Mouse (Mus musculus) spleen, postnatal 4 days (tissue): ENCODE results near the gene Qdpr.
"Not testable (repeated sequence)": the region's sequence is repeated elsewhere in the genome, so short reads cannot be mapped to it uniquely, and the experiment has no call there.

ENCODE experiments used
- DNase-seq, 2 experiments: peaks; one replicate each; pipeline ENCODE4 v3.0.0; 2022; ENCODE audit warnings: low spot score in 2 of 2

The Qdpr gene

DNA sequence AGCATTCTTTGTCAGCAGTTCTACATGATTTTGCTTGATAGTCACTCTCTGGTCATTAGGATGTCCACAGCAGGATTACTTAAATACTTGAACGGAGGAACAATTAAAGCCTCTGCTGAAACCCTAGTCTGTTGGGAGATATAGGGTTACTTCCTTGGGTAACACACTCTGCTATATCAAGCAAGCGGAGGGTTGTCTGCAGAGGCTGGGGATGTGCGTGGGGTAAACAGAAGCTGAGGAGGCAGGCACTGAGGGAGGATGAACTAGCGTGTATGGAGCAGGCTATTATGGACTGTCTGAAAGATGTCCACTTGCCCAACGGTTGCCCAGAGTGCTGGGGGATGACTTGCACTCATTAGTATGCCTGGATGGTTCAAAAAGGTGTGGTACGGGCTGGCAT is 3.4 kb upstream of the Qdpr start, which contains the start of gene Clrn2:
TSS of gene Clrn2 (plus strand) at position 301 of the 400 bp plus-strand sequence.
- no peak for DNase-seq

DNA sequence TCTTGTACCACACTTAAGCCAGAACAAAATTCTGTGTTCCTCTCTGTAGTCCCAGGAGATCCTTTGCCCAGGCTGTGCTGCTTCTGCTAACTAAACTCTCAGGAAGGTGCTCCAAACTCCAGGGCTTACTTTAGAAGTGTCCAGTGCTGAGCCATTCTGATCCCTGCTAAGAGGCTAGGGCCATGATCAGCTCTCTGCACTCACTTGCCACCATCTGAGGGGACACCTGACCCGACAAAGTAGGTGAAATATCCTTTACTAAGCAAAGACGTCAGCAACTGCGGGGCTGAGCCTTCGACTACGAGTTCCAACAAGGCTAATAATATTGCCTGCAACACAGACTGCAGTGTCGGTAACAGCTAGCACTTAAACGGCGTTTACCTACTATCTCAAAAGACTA is 830 bp downstream of the Qdpr start:
- no peak for DNase-seq

DNA sequence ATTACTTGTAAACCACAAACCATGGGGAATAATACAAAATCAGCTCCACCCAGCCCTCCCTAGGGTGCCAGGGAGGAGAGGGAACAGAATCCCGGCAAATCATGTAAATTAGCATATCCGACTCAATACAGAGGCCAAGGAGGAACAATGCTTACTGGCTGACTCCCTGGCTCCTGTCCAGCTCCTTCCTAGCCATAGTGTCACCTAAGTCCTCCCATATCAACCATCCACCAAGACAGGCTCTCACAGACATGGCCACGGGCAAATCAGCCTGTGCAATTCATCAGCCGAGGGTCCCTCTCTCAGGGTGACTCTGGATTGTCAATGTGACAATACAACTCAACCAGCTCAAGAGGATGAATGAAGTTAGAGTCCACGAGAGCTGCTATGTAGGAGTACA is 1.4 kb downstream of the Qdpr start:
- DNase-seq: no peak

DNA sequence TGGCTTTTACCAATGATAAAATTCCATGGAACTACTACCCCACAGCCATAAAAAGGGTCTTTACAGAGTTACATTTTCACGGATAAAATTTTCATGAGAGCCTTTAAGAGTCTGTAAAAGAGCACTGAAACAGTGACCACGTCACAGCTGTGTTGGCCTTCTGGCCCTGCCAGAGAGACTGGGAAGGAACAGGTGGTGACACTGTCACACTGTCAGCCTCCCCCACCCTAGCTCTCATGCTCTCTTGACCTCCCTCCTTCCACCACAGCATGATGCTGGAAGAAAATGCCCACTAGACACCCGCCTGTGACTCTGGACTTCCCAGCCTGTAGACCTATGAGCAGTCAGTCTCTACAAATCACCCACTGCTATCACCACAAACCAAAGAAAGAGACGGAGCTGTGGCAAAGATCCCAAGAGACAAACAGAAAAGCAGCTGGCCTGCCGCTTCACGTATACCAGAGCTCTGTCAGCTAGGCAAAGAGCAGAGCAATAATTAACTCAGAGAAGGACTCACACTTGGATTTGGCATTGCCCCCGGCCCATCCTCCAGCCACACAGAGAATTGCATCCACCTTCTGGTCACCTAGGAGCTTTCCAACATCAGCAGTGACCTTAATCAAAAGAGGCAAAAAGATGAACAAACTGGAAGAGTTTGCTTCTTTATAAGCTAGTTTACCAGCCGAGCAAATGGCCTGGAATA is 5.8 kb downstream of the Qdpr start:
- no peak for DNase-seq

DNA sequence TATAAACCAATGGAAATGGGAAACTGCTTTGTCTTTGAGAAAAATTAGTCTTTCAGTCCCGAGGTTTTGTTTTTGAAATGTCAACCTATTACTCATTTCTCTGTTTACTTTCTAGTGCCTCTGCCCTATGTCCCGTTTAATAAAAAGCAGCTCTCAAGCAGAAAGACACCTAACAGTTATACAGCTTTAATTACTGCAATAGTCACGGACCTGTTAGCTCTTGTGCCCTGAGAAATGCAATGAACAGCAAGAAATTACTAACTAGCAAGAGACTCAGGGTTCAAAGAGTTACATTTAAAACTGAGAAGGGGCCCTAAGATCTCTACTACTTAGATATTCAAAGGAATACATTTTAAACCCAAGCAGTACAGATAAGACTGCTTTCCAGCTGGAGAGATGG is 8.3 kb downstream of the Qdpr start:
- DNase-seq: no peak

DNA sequence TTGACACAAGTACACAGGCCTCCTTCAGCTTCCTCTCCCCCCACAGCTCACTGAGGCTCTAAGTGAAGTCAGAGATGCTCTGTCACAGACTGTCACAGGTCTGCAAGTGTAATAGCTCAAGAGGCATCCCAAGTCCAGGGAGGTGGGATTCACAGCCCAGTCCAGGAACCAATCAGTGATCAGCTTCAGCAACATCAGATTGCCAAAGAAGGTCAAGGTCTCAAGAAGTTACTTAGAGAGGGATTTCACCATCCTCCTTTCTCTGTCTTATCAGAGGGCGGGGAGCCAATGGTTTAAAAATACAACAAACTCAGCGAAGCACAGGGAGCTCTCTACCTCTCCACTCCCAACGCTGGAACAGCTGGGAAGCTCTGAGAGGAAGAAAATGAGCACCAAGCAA is 8.9 kb downstream of the Qdpr start:
- DNase-seq: no peak

DNA sequence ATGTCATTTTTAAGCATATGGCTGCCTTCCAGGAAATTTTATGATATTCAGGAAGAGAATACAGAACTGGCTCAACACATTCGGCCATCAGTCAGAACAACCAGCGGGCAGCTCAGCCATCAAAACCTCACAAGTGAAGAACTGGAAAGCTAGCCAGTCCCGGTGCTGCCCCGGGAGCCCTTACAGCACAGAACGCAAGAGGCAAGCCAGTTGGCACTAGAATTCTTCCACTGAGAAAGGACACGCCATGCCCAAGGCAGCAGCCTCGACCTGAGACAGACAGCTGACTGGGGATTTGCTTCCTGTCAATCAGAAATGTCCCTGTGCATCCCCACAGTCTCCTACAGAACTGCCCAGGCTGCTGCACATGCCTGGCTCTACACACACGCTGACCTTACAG is 11.7 kb downstream of the Qdpr start:
- DNase-seq: no peak

DNA sequence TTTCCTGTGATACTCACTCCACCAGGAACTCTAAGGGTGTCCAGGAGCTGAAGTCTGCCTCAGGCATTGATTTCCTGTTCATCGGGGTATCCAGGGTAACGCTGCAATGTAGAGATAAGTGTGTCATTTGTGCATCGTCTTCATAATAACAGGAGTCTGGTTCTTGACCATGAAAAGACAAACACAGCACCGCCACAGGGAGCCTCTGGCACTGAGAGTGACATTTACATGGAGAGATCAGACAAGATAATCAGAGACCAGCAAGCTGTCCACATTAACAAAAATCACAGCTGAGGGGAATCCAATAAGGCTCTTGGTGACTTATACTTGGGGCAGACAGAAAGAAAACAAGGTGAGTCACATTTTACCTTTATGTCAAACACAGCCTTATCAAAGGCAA is 12.2 kb downstream of the Qdpr start:
- DNase-seq: no peak

DNA sequence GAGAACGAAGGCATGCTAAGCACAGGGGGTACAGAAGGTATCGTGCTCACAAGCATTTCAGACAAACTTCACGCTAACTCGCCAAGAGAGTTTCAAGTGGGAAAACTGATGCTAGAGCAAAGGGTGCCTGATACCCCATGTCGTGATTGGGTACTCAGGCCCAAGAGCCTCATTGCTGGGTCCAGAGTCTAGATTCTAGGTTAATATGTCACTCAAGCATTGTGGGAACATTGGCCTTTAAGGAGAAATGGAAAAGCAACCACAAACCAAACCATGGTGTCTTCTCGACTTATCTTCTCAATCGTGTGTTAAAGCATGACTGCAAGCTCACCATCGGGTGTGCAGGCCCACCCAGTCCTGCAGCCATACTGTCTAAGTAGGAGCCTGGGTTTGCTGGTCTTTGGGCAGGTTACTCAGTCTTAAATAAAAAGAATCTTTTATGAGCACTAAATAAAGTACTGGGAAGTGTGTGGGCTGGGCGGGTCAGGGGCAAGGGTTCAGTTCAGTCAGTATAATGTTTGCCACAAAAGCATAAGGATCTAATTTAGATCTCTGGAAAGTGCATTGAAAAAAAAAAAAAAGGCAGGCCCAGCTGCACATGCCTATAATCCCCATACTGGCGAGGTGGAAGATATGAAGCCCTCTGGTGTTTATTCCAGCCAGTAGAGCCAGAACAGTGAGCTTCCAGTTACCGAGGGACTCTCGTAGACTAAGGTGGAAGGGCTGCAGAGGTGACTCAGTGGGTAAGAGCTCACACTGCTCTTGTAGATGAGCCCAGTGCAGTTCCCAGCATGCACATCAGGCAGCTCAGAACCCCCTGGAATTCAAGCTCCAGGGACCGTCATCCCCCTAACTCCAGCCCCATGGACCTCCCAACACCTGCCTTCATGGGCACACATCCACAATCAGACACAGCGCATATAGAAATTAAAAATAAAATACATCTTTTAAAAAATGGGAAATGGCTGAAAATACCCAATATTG is 13.8 kb downstream of the Qdpr start:
- no peak for DNase-seq

DNA sequence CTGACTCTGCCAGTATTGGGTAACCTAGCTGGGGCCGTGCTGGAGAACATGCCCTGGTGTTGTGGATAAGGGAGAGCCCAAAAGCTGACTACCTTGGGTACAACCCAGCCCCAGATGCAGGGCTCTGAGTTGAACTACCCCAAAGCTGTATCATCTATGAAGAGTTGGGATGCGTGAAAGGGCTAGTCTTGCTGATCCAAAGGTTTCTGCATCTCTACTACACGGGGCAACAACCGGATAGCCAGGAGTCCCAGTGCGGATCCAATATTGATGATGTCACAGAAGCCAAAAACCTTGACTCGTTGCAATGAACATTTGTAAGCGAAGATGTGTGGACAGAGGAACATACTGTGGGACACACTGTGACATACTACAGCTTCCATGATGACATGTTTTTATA is 22.1 kb downstream of the Qdpr start:
- DNase-seq: peak in 1 of 2 experiments; percentile 22

DNA sequence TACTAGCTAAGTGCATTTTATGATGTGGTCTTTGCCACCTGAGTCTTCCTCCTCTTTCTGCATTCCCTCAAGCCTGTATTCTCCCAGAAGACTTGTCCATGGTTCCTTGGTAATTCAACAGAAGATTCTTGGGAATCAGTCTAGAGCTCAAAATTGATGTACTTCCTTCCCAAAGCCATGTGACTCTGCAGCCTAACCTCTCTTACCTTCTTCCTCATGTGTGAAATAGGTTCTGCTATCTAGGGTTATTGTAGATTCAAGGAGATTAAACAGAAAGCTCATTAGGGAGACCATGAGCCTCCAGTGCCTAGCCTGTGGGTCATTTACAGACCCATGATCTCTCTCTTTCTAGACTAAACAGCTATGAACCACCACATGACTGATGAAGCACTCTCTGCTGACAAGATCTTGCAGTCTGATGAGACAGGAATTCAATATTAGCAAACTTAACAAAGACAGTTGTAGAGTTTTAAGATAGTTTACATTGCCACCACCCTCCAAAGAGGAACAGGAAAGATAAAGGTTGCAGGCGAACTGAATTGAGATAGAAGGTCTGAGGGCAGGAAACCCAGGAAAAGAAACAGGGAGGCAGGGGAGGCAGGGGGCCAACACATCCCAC is 23.5 kb downstream of the Qdpr start:
- no peak for DNase-seq

DNA sequence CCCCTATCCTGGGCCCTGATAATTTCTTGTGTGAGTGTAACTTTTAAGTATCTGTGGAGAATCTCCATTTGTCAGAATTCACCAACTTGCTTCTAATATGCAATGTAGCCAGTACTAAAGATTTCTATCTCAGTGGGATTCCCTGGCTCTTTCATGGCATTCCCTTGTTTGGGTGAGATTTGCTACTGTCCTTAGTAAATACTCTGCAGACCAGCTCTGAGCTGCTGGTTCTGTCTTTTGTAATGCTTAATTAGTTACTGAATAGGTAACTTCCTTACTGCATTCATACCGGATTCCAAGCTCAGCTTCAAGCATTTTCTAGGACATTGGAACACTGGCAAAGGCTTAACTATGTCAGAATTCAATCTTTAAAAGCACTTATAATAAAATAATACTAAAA is 24.3 kb downstream of the Qdpr start:
- DNase-seq: not testable (repeated sequence)

DNA sequence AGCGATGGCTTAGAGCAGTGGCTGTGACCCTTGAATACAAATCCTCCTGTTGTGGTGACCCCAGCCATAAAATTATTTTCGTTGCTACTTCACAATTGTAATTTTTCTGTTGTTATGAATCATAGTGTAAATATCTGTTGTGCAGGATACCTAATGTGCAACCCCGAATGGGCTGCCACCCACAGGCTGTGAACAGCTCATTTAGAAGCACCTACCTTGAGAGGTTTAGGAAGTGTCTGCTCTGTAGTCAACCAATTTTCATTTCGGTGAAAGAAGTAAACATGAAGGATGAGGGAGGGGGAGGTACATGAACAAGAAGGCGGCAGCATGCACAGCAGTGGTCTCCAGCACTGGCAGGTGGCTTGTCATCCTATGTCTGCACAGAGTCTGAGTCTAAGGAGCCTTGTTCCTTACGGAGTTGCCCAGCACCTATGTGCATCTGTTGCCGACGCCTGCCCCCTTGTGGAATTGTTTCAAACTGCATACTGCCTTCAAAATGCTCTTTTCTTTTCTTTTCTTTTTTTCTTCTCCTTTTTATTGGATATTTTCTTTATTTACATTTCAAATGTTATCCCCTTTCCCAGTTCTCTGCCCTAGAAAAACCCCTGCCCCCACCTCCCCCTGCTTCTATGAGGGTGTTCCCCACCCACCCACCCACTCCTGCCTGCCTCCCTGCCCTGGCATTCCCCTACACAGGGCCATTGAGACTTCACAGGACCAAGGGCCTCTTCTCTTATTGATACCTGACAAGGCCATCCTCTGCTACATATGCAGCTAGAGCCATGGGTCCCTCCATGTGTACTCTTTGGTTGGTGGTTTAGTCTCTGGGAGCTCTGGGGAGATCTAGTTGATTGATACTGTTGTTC is 25.8 kb downstream of the Qdpr start:
- peak; percentile 30 to 72 for DNase-seq

DNA sequence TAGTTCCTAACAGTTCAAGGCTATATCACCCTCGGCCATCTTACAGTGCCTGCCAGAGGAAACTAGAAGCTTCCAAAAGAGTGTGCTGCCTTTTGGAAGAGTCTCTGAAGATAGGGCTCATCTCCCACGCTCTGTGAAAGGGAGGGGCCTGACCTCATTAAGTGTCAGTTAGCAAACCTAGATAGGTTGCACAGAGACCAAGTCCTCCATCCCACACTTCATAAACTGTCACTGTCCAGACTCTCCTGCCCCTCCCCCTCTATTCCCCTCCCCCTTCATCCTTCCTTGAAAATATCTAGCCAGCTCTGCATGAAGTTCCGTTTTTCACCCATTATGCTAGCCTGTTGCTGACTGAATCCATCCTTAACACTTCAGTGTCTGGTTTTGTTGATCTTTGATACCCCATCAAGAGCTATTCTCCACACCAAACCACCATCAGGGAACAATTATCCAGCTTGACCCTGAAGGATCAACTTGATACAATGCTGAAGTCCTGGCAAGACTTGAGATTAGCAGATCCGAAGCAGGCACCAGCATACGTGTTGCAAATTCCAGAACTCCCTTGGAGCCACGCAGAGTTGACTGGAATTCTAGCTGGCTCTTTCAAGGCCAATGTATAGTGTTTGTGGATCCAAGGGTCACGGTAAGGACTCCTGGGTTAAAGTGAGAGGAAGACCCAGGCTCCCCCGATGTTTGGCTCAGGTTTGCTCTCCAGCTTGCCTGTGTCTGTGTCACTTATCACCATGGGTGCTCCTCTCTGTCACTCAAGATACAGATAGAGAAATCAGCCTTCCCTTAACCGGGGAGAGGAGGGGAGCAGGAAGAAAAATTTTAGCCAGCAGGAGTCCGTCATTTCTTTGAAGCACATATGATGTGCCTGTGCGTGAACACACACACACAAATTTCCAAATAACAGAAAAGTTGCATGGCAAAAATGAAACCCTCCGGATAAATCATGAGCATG is 27.9 kb downstream of the Qdpr start:
- peak in 1 of 2 experiments; percentile 40 for DNase-seq

DNA sequence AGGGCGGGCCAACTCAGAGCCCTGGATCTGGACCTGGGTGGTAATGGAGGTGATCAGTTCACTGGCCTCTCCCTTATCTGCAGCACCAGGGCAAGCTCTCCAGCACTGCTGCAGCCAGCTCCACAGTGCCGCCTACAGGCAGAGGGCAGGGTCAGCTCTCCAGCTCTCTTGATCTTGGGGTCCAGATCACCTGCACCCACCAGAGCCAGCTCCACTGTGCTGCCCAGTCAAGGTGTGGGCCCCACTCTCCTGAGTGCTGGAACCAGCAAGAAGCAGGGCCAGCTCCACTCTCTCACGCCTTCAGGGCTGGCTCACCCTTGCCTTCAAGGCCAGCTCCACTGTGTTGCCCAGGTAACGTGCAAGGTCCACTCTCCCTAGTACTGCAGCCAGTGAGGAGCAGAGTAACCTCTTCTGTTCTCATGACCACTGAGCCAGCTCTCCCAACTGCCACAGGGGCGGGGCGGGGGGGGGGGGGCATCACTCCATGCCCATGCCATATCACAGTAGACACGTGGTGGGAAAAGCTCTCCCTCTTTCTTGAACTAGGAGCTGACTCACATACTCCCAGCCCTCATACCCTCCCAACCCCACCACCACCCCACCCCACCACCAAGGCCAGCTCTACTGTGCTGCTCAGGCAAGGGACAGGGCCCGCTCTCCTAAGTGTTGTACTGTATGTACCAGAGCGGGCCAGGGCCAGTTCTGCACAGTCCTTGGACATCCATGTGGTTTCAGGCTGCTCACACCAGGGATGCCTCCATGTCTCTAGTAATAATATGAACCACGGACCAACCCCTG is 30.0 kb downstream of the Qdpr start:
- DNase-seq: peak; percentile 32 to 69

DNA sequence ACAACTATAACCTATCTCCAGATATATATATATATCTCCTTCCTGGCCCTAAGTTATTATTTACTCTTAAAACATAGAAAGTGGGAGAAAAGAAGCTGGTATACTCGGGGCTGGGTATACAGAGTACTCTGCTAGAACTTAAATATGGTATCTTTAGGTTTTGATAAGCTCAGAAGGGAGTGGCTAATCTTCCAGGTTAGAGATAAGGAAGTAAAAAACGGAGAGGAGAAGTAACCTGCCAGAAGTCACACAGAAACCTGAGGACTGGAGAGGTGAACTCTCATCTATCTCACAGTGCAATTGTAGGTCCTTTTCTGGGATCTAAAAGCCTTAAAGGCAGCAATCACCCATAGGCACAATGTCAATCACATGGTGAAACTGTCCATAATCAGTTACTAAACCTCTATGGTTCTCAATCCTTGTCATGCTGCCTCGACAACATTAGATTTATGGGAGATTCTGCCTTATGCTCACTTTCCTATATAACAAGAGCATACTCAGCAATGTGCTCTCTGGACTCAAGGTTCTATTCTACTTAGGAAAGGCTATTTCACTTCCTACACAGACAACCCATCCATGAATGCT is 32.1 kb downstream of the Qdpr start:
- DNase-seq: peak in 1 of 2 experiments; percentile 19

DNA sequence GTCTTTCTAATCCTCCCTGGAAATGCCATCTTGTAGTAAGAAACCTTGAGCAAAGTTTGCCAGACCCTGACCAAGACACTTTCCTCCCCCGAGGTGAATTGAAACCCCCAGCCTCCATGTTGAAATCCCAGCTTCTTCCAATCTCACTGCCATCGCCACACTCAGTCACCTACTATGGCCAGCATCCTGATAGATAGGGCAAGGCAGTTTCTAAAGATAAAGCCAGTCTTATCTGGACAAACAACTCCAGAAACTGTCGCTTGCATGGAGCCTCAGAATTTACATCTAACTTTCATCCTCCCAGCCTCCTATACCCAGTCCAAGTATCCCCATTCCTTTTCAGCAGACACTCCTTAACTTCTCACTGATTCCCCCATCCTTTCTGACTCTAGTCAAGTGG is 33.6 kb downstream of the Qdpr start:
- DNase-seq: peak in 1 of 2 experiments; percentile 28

DNA sequence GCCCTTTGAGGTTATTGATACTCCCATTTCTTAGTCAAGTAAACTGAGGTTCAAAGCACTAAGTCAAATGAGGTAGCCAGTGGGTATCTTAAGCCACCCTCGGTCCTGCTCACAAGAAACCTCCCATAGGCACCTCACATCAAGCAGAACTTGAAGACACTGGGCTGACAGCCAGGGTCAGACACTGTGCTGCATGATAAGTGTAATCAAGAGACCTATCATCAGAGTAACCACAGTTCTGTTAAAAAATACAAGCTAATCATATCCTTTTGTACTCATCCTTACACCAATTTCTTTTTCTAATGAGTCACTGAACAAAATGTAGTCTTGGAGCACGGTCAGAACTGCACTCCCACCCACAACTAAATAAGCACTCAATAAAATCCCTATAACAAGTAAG is 43.9 kb downstream of the Qdpr start:
- peak in 1 of 2 experiments; percentile 30 for DNase-seq

DNA sequence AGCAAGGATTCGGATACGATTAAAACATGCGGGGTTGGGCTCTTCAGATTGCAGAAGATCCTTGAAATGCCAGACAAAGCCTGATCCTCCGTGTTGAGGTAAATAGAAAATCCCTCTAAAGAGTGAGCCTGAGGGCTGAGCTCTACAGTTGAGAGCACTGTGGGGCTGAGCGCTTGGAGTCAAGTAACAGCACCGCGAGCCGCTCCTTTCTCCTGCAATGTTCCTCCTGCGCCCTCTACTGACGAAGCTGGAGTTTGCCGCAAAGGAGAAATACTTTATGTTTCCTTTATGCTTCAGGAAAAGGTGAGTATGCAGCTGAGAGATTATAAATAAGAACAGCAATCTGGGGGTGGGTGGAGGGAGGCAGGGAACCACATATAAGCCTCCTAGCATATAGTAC is 47.4 kb downstream of the Qdpr start:
- peak; percentile 53 to 79 for DNase-seq
